ENCODE assay signal across 20 mouse cellular contexts in the genomic region with DNA sequence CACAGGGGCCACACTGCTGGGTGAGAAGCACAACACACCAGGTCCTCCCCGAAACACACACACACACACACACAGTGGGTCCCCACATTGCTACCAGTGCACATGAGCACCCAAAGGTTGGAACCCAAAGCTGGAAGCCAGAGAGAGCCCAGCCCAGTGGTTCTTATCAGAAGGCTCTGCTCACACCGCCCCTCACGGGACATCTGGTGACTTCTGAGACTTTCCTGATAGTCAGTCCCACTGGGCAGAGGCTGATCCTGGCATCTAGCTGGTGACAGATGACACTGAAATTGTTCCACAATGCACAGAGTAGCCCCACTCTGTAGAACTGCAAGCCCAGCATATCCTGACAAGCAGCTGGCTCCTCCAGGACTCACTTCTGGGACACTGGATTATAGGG. TPM values are rescaled to one million over a fixed set of nuclear protein-coding genes. Genes with fewer than 3 reads are reported as not detected.
DNase-seq lines count a peak whose midpoint lies in the region; ATAC-seq and TF ChIP-seq lines count a peak whose summit lies in the region.
"Had no signal": no experiment of that assay in that cellular context is flagged by ENCODE, and none has a peak within 500 bp of the region (broad histone marks: within the 10 kb centered on the region; RNA-seq: fewer than 3 reads in every experiment).

No protein-coding gene starts in this region.

- no peak overlapping the region for H3K27ac ChIP-seq in lung, embryonic 14.5 days (ENCODE audit: low read depth)
- peak overlapping the region; percentile 86 for H3K27ac ChIP-seq in liver, embryonic 11.5 days (ENCODE audit: low read depth, low read length)
- H3K27ac ChIP-seq: heart, embryonic 15.5 days; hindbrain, embryonic 14.5 days; kidney, postnatal 0 days had no signal

- no peaks in the 10 kb centered on the region for H3K4me1 ChIP-seq in lung, embryonic 14.5 days (ENCODE audit: insufficient read depth)
- H3K4me1 ChIP-seq in liver, embryonic 11.5 days (replicated peaks; ENCODE audit: control insufficient read depth, insufficient read depth, low read length) = peaks cover 74% of the 10 kb centered on the region

- no peak overlapping the region for H3K4me3 ChIP-seq in lung, embryonic 14.5 days (ENCODE audit: low read depth, low read length)
- H3K4me3 ChIP-seq in liver, embryonic 11.5 days (ENCODE audit: low read depth, low read length) = peak overlapping the region; percentile 34
- H3K4me3 ChIP-seq: heart, embryonic 15.5 days had no signal

- H3K4me2 ChIP-seq in lung, embryonic 14.5 days = no peak overlapping the region
- peak overlapping the region; percentile 66 for H3K4me2 ChIP-seq in liver, embryonic 11.5 days
- H3K4me2 ChIP-seq: heart, embryonic 15.5 days; hindbrain, embryonic 14.5 days had no signal

- TF ChIP-seq CTCF in lung, embryonic 14.5 days (IDR thresholded peaks at IDR 0.05; ENCODE audit: low read depth) = no peak

- H3K27me3 ChIP-seq in lung, embryonic 14.5 days (ENCODE audit: insufficient read depth, low read length) = no peaks in the 10 kb centered on the region
- H3K27me3 ChIP-seq in liver, embryonic 11.5 days (replicated peaks; ENCODE audit: control insufficient read depth, insufficient read depth, low read length) = no peaks in the 10 kb centered on the region
- H3K27me3 ChIP-seq: heart, embryonic 15.5 days; Patski had no signal

- no peak for DNase-seq in lung, embryonic 14.5 days
- DNase-seq in lung, postnatal 4 days = no peak
- peak; percentile 84 for DNase-seq in c-Kit-positive CD71-positive TER-119-positive erythroid progenitor cells, embryonic 14.5 days (ENCODE audit: low spot score)
- DNase-seq in liver, embryonic 11.5 days (ENCODE audit: low spot score) = peak; percentile 46
- DNase-seq in spleen, postnatal 14 days (ENCODE audit: low spot score in 2 of 2) = peak; percentile 44 to 47
- no peak for DNase-seq in testis, postnatal 14 days (ENCODE audit: low spot score)
- no peak for DNase-seq in embryo, embryonic 10 days (ENCODE audit: low spot score)
- DNase-seq: adrenal gland, adult 2 months; cerebellum, adult 11 months; gastrocnemius, postnatal 14 days; lung, postnatal 36 days; retina, postnatal 1 day had no signal

- no peak overlapping the region for H3K9ac ChIP-seq in lung, embryonic 14.5 days
- peak overlapping the region; percentile 66 for H3K9ac ChIP-seq in liver, embryonic 11.5 days (ENCODE audit: low read depth, low read length)
- H3K9ac ChIP-seq: heart, embryonic 15.5 days; hindbrain, embryonic 14.5 days had no signal

- ATAC-seq in lung, embryonic 14.5 days (ENCODE audit: insufficient read depth) = 0 out of 2 replicates have a peak, but pooled peaks have one; percentile 11
- ATAC-seq in liver, embryonic 11.5 days (replicated peaks; ENCODE audit: low FRiP score) = peak; percentile 85
- no peak for ATAC-seq in cerebellum, adult (ENCODE audit: insufficient number of reproducible peaks, low FRiP score, low TSS enrichment)
- ATAC-seq: CD4-positive, CD25-positive, alpha-beta regulatory T cell, adult 4 months; forebrain, embryonic 14.5 days; midbrain, embryonic 16.5 days; Patski had no signal

- WGBS in lung, embryonic 14.5 days = 58% methylated on average over 3 of the region's 3 CpGs
- 44% methylated on average over 3 of the region's 3 CpGs for WGBS in liver, embryonic 11.5 days

- H3K36me3 ChIP-seq in lung, embryonic 14.5 days (ENCODE audit: insufficient read depth) = no peaks in the 10 kb centered on the region
- peaks cover 8% of the 10 kb centered on the region for H3K36me3 ChIP-seq in liver, embryonic 11.5 days (ENCODE audit: control insufficient read depth, insufficient read depth, low read length)

- H3K9me3 ChIP-seq in lung, embryonic 14.5 days (ENCODE audit: low read depth, low read length) = no peaks in the 10 kb centered on the region; the same call in 1 of the 2 replicates
- peaks cover 4% of the 10 kb centered on the region for H3K9me3 ChIP-seq in liver, embryonic 11.5 days (ENCODE audit: control insufficient read depth, low read length)
- H3K9me3 ChIP-seq: heart, embryonic 15.5 days had no signal

RNA-seq across cellular contexts. Expression of gene Prex1, which starts 10.1 kb away (rescaled TPM):
- 12.9 and 13.8 TPM in 2 replicates for polyA plus RNA-seq in lung, embryonic 14.5 days (2014; fragmentation: Nextera tagmentation; extraction: Ambion mirVana)
- polyA plus RNA-seq in liver, embryonic 11.5 days (2014; fragmentation: Nextera tagmentation; extraction: Ambion mirVana) = 16.1 and 16.5 TPM in 2 replicates

Comparison
In these comparisons a context has a peak if more than half of its experiments do, and no peak if none do; other contexts are left out.
1. DNase-seq: peak in c-Kit-positive CD71-positive TER-119-positive erythroid progenitor cells, embryonic 14.5 days (single experiment), liver, embryonic 11.5 days (single experiment) and spleen, postnatal 14 days (2 of 2); none in lung, embryonic 14.5 days (single experiment), lung, postnatal 4 days (0 of 2), testis, postnatal 14 days (single experiment) and embryo, embryonic 10 days (single experiment).